Mouse (Mus musculus): ENCODE data around the gene Serp1.
"Not testable (repeated sequence)": the region's sequence is repeated elsewhere in the genome, so short reads cannot be mapped to it uniquely, and the experiment has no call there.

Serp1 gene

GRCm38 (mm10) chr3:58508020-58508750 lies 17.5 kb downstream of the Serp1 start:
- no peak for DNase-seq (ENCODE audit: low read depth, low spot score)

- DNase-seq (ENCODE audit: low read depth, low spot score) = no peak
Observed at GRCm38 (mm10) chr3:58504676-58505075, 21.0 kb downstream of the Serp1 start.

- DNase-seq (ENCODE audit: low read depth, low spot score) = no peak
Observed at GRCm38 (mm10) chr3:58503720-58504333, 21.9 kb downstream of the Serp1 start.

GRCm38 (mm10) chr3:58501961-58502360 lies 23.7 kb downstream of the Serp1 start:
- DNase-seq (ENCODE audit: low read depth, low spot score) = no peak

GRCm38 (mm10) chr3:58493621-58494020 lies 32.1 kb downstream of the Serp1 start:
- no peak for DNase-seq (ENCODE audit: low read depth, low spot score)

GRCm38 (mm10) chr3:58490787-58491186 lies 34.9 kb downstream of the Serp1 start:
- DNase-seq (ENCODE audit: low read depth, low spot score) = peak; percentile 19

- DNase-seq (ENCODE audit: low read depth, low spot score) = no peak
Observed at GRCm38 (mm10) chr3:58487999-58488775, 37.5 kb downstream of the Serp1 start.

GRCm38 (mm10) chr3:58487121-58487520 lies 38.6 kb downstream of the Serp1 start:
- DNase-seq (ENCODE audit: low read depth, low spot score) = no peak

- DNase-seq (ENCODE audit: low read depth, low spot score) = no peak
Observed at GRCm38 (mm10) chr3:58485883-58486282, 39.8 kb downstream of the Serp1 start.

- no peak for DNase-seq (ENCODE audit: low read depth, low spot score)
Observed at GRCm38 (mm10) chr3:58478755-58479455, 46.8 kb downstream of the Serp1 start.

- not testable (repeated sequence) for DNase-seq (ENCODE audit: low read depth, low spot score)
Observed at GRCm38 (mm10) chr3:58475298-58475697, 50.4 kb downstream of the Serp1 start.

Data from mesoderm, embryonic 11.5 days (tissue).